Mouse (Mus musculus): ENCODE results near the gene Rac1. TPM values are rescaled to one million over a fixed set of nuclear protein-coding genes. Genes with fewer than 3 reads are reported as not detected.

Gene Rac1
- polyA plus RNA-seq, 1 experiment from 2014 or later, result 475 TPM

GRCm38 (mm10) chr5:143489749-143490342 lies 38.0 kb downstream of the Rac1 start:
- no peaks in the 10 kb centered on the region for H3K4me1 ChIP-seq (replicated peaks; ENCODE audit: control insufficient read depth, insufficient read depth, low read length)
- no peaks in the 10 kb centered on the region for H3K27me3 ChIP-seq (ENCODE audit: control insufficient read depth, insufficient read depth, low read depth, low read length)
- ATAC-seq (ENCODE audit: low read depth), result no peak
- 83% methylated on average over 14 of the region's 14 CpGs for WGBS
- H3K4me3 ChIP-seq (ENCODE audit: low read length), result no peak overlapping the region
- no peaks in the 10 kb centered on the region; the same call in 1 of the 2 replicates for H3K36me3 ChIP-seq (ENCODE audit: control insufficient read depth, insufficient read depth, low read length)
- no peak overlapping the region for H3K9ac ChIP-seq (ENCODE audit: low read length)
- no peak overlapping the region for H3K4me2 ChIP-seq (ENCODE audit: low read depth, low read length)
- no peaks in the 10 kb centered on the region; the same call in 1 of the 2 replicates for H3K9me3 ChIP-seq (ENCODE audit: control insufficient read depth, low read length)
- no peak overlapping the region for H3K27ac ChIP-seq (ENCODE audit: low read length)

DNA sequence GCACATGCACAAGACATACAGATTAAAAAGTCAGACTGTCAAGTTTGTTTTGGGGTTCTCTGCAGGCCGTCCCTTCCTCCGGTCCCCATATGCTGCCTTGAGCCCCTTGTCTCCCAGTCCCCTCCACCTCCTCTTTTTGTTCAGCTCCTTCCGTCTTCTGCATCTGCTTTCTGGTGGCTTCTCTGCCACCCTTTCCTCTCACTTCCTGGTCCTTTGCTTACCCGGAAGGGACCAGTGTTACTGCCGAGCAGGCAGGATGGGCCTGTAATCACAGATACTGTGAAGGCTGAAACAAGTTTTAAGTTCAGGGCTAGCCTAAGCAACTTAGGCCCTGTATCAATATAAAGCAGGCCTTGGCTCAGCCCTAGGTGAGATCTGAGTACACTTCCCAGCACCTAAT lies 39.8 kb downstream of the Rac1 start:
- Histone ChIP-seq H3K9me3 (ENCODE audit: control insufficient read depth, low read length) (no peaks in the 10 kb centered on the region; the same call in 1 of the 2 replicates), H3K4me3 (ENCODE audit: low read length) (no peak overlapping the region), H3K27me3 (ENCODE audit: control insufficient read depth, insufficient read depth, low read depth, low read length) (no peaks in the 10 kb centered on the region), H3K9ac (ENCODE audit: low read length) (no peak overlapping the region), H3K4me2 (ENCODE audit: low read depth, low read length) (no peak overlapping the region), H3K27ac (ENCODE audit: low read length) (no peak overlapping the region), H3K36me3 (ENCODE audit: control insufficient read depth, insufficient read depth, low read length) (no peaks in the 10 kb centered on the region; the same call in 1 of the 2 replicates), H3K4me1 (replicated peaks; ENCODE audit: control insufficient read depth, insufficient read depth, low read length) (no peaks in the 10 kb centered on the region)
- no peak for ATAC-seq (ENCODE audit: low read depth)
- WGBS, result 86% methylated on average over 5 of the region's 5 CpGs

DNA sequence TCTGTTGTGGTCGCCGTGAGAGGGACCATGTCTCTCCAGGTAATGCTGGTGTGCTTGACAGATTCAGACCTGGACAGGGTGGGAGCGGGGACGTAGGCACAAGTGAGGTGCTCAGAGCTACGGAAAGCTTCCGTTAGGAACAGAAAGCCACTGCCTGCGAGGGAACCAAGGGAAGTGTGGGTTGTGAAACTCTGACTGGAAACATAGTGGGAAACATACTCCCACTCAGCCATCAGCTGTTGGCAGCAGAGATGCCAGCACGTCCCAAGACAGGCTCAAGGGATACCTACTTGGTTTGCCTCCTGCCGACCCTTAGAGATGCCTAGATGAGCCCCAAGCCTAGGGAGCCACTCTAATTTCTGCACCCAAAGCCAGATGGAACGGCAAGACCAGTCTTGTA lies 40.6 kb downstream of the Rac1 start:
- Histone ChIP-seq H3K27me3 (ENCODE audit: control insufficient read depth, insufficient read depth, low read depth, low read length) (no peaks in the 10 kb centered on the region), H3K9me3 (ENCODE audit: control insufficient read depth, low read length) (no peaks in the 10 kb centered on the region; the same call in 1 of the 2 replicates), H3K4me1 (replicated peaks; ENCODE audit: control insufficient read depth, insufficient read depth, low read length) (no peaks in the 10 kb centered on the region), H3K4me3 (ENCODE audit: low read length) (no peak overlapping the region), H3K9ac (ENCODE audit: low read length) (no peak overlapping the region), H3K27ac (ENCODE audit: low read length) (no peak overlapping the region), H3K4me2 (ENCODE audit: low read depth, low read length) (no peak overlapping the region), H3K36me3 (ENCODE audit: control insufficient read depth, insufficient read depth, low read length) (no peaks in the 10 kb centered on the region; the same call in 1 of the 2 replicates)
- 89% methylated on average over 10 of the region's 10 CpGs for WGBS
- ATAC-seq (ENCODE audit: low read depth), result no peak

GRCm38 (mm10) chr5:143484955-143485354 lies 42.9 kb downstream of the Rac1 start:
- no peaks in the 10 kb centered on the region; the same call in 1 of the 2 replicates for H3K36me3 ChIP-seq (ENCODE audit: control insufficient read depth, insufficient read depth, low read length)
- H3K9ac ChIP-seq (ENCODE audit: low read length), result no peak overlapping the region
- WGBS, result 87% methylated on average over 5 of the region's 5 CpGs
- H3K27ac ChIP-seq (ENCODE audit: low read length), result no peak overlapping the region
- no peaks in the 10 kb centered on the region for H3K4me1 ChIP-seq (replicated peaks; ENCODE audit: control insufficient read depth, insufficient read depth, low read length)
- H3K4me3 ChIP-seq (ENCODE audit: low read length), result no peak overlapping the region
- H3K4me2 ChIP-seq (ENCODE audit: low read depth, low read length), result no peak overlapping the region
- ATAC-seq (ENCODE audit: low read depth), result no peak
- no peaks in the 10 kb centered on the region for H3K9me3 ChIP-seq (ENCODE audit: control insufficient read depth, low read length)
- H3K27me3 ChIP-seq (ENCODE audit: control insufficient read depth, insufficient read depth, low read depth, low read length), result no peaks in the 10 kb centered on the region

- ATAC-seq (ENCODE audit: low read depth), result no peak
- H3K36me3 ChIP-seq (ENCODE audit: control insufficient read depth, insufficient read depth, low read length), result peaks cover 5% of the 10 kb centered on the region
- WGBS, result 90% methylated on average over 3 of the region's 3 CpGs
Measured at GRCm38 (mm10) chr5:143477901-143478300, 49.9 kb downstream of the Rac1 start.

GRCm38 (mm10) chr5:143476013-143476412 lies 51.8 kb downstream of the Rac1 start:
- WGBS, result 96% methylated on average over 6 of the region's 6 CpGs
- Histone ChIP-seq H3K4me1 (replicated peaks; ENCODE audit: control insufficient read depth, insufficient read depth, low read length) (no peaks in the 10 kb centered on the region; the same call in 1 of the 2 replicates), H3K4me3 (ENCODE audit: low read length) (no peak overlapping the region), H3K36me3 (ENCODE audit: control insufficient read depth, insufficient read depth, low read length) (peaks cover 6% of the 10 kb centered on the region), H3K9ac (ENCODE audit: low read length) (no peak overlapping the region), H3K27me3 (ENCODE audit: control insufficient read depth, insufficient read depth, low read depth, low read length) (no peaks in the 10 kb centered on the region), H3K4me2 (ENCODE audit: low read depth, low read length) (no peak overlapping the region), H3K27ac (ENCODE audit: low read length) (no peak overlapping the region), H3K9me3 (ENCODE audit: control insufficient read depth, low read length) (no peaks in the 10 kb centered on the region)
- no peak for ATAC-seq (ENCODE audit: low read depth)

More at GRCm38 (mm10) chr5:143477901-143478300, 49.9 kb downstream of the Rac1 start:
- no peaks in the 10 kb centered on the region for H3K4me1 ChIP-seq (replicated peaks; ENCODE audit: control insufficient read depth, insufficient read depth, low read length)
- H3K4me3 ChIP-seq (ENCODE audit: low read length), result no peak overlapping the region
- no peaks in the 10 kb centered on the region for H3K9me3 ChIP-seq (ENCODE audit: control insufficient read depth, low read length)
- H3K27ac ChIP-seq (ENCODE audit: low read length), result no peak overlapping the region
- H3K27me3 ChIP-seq (ENCODE audit: control insufficient read depth, insufficient read depth, low read depth, low read length), result no peaks in the 10 kb centered on the region
- H3K9ac ChIP-seq (ENCODE audit: low read length), result no peak overlapping the region
- H3K4me2 ChIP-seq (ENCODE audit: low read depth, low read length), result no peak overlapping the region

DNA sequence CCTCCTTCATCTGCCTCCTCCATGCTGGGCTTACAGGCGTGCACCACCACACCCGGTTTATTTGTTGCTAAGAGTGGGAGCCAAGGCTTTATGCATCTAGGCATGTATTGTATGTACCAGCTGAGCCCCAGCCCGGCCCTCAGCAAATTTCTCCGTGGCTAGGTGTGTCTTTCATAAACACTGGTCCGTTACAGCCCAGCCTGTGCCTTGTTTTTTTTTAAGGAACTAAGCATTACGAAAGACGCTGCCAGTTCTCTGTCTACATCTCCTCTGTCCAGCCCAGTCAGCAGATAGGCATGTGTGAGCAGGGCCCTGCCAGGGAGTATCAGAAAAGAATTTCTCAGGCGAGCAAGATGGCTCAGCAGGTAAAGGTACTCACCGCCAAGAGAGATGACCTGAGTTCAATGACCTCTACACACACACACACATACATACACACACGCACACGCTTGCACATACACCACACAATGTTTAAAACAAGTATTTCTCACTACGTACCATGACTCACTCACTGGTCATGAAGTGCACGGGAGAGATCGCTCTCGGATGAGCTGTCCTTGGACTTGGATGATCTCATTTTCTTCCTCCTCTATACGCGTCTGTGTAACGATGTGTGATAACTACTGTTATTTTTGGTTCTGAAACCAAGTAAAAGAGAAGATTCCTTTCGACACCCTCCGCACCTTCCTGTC lies 52.5 kb downstream of the Rac1 start:
- H3K4me2 ChIP-seq (ENCODE audit: low read depth, low read length), result no peak overlapping the region
- 87% methylated on average over 20 of the region's 20 CpGs for WGBS
- H3K36me3 ChIP-seq (ENCODE audit: control insufficient read depth, insufficient read depth, low read length), result peaks cover 6% of the 10 kb centered on the region
- no peaks in the 10 kb centered on the region for H3K9me3 ChIP-seq (ENCODE audit: control insufficient read depth, low read length)
- no peaks in the 10 kb centered on the region for H3K27me3 ChIP-seq (ENCODE audit: control insufficient read depth, insufficient read depth, low read depth, low read length)
- 0 out of 2 replicates have a peak, but pooled peaks have one; percentile 27 for ATAC-seq (ENCODE audit: low read depth)
- no peaks in the 10 kb centered on the region; the same call in 1 of the 2 replicates for H3K4me1 ChIP-seq (replicated peaks; ENCODE audit: control insufficient read depth, insufficient read depth, low read length)
- no peak overlapping the region for H3K27ac ChIP-seq (ENCODE audit: low read length)
- no peak overlapping the region for H3K4me3 ChIP-seq (ENCODE audit: low read length)
- no peak overlapping the region for H3K9ac ChIP-seq (ENCODE audit: low read length)

DNA sequence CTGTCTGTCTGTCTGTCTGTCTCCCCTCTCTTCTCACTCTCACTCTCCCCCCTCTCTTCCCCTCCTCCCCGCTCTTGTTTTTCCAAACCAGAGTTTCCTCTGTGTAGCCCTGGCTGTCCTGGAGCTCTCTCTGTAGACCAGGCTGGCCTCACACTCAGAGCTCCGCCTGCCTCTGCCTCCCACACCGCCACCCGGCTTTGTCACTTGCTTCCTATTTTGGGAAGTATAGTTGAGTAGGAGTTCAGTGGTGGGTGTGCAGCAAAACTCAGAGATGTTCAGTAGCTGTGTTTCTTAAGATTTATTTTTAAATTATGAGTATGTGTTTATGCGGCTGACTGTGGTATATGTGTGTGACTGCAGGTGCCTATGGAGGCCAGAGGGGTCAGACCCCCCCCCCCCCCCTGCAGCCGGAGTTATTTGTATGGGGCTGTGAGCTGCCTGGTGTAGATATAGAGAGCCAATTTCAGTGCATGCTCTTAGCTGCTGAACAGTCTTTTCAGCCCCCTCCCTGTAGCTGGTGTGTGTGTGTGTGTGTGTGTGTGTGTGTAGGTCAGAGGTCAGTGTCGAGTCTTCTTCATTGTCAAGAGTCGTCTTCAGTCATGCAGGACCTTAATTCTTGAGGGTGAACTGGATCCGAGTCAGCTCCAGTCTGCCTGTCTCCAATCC lies 55.8 kb downstream of the Rac1 start:
- H3K4me2 ChIP-seq (ENCODE audit: low read depth, low read length), result no peak overlapping the region
- no peak overlapping the region for H3K4me3 ChIP-seq (ENCODE audit: low read length)
- H3K27ac ChIP-seq (ENCODE audit: low read length), result no peak overlapping the region
- peaks cover 6% of the 10 kb centered on the region for H3K36me3 ChIP-seq (ENCODE audit: control insufficient read depth, insufficient read depth, low read length)
- H3K27me3 ChIP-seq (ENCODE audit: control insufficient read depth, insufficient read depth, low read depth, low read length), result no peaks in the 10 kb centered on the region
- 79% methylated on average over 9 of the region's 9 CpGs for WGBS
- ATAC-seq (ENCODE audit: low read depth), result no peak
- no peak overlapping the region for H3K9ac ChIP-seq (ENCODE audit: low read length)
- no peaks in the 10 kb centered on the region; the same call in 1 of the 2 replicates for H3K4me1 ChIP-seq (replicated peaks; ENCODE audit: control insufficient read depth, insufficient read depth, low read length)
- H3K9me3 ChIP-seq (ENCODE audit: control insufficient read depth, low read length), result no peaks in the 10 kb centered on the region

DNA sequence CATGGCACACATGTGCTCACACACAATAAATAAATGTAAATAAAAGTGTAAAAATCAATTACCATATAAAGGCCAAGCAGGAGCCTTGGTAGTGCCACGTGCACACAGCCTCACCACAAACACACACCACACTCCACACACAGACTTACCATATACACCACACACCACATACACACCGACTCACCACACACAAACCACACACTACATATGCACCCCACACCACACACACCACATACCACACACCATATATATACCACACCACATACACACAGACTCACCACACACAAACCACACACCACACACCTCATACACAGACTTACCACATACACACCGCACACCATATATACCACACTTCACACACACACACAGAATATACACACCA lies 56.7 kb downstream of the Rac1 start:
- no peak overlapping the region for H3K4me2 ChIP-seq (ENCODE audit: low read depth, low read length)
- peaks cover 6% of the 10 kb centered on the region for H3K36me3 ChIP-seq (ENCODE audit: control insufficient read depth, insufficient read depth, low read length)
- no peak overlapping the region for H3K4me3 ChIP-seq (ENCODE audit: low read length)
- ATAC-seq (ENCODE audit: low read depth), result peak; percentile 19; the same call in 1 of the 2 replicates
- no peaks in the 10 kb centered on the region for H3K9me3 ChIP-seq (ENCODE audit: control insufficient read depth, low read length)
- H3K9ac ChIP-seq (ENCODE audit: low read length), result no peak overlapping the region
- H3K27me3 ChIP-seq (ENCODE audit: control insufficient read depth, insufficient read depth, low read depth, low read length), result no peaks in the 10 kb centered on the region
- 81% methylated on average over 3 of the region's 3 CpGs for WGBS
- H3K27ac ChIP-seq (ENCODE audit: low read length), result peak overlapping the region; percentile 52; the same call in 1 of the 2 replicates
- no peaks in the 10 kb centered on the region; the same call in 1 of the 2 replicates for H3K4me1 ChIP-seq (replicated peaks; ENCODE audit: control insufficient read depth, insufficient read depth, low read length)

All from lung, embryonic 16.5 days (tissue).